Mouse (Mus musculus): ENCODE results near the gene Fbxo5.

Gene Fbxo5

DNA sequence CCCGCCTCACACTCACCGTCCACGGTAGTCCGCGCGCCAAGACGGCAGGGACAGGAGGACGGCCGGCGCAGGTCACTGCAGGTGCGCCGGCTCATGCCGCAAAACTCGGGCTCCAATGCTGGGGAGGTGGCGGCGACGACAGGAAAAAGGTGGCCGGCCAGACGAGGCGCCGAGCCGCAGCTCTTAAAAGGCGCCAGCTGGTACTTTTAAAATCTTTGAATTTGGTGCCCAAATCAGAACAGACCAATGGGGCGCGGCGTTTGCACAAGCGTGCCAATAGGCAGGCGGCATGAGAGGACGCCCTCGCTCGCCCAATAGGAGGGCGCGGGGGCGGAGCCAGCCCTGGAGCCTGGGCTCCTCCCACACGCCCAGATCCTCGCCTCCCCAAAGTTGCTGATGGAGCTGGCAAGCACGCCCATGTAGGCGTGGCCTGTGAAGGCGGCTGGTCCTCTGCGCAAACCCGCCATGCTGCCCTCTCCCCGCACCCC is at the start of gene Fbxo5:
Gene Fbxo5 (minus strand): TSS at position 358 of the 488 bp plus-strand sequence.
- in situ Hi-C loops (cut with MboI; ENCODE audit: low sequenced_read_pairs): no loop called here

DNA sequence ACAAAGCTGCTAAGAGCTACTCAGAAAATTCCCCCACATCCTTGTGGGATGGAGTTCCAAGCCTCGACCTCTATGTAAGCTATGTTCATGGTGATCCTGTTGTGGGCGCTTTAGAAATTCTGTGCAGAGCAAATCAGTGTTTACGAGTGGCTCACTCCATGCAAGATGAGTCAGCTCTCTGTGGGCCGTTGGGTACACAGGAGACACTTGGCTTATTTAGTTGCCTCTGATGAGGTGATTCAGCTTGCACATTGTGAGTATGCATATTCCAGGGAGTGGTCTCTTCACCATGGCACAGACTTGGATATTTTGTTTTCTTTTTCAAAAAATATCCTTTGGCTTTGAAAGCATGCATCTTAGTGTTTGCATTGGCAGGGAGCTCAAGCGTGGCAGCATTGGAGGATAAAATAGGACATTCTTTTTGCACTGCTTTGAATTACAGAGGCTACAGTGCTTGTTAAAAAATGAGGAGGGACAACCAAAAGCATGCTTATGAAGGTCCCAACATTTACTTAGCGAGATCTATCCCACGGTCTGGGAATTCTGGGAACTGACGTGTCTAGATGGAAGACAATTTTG is 48.0 kb upstream of the Fbxo5 start:
- in situ Hi-C loops (cut with MboI; ENCODE audit: low sequenced_read_pairs): no loop called here

DNA sequence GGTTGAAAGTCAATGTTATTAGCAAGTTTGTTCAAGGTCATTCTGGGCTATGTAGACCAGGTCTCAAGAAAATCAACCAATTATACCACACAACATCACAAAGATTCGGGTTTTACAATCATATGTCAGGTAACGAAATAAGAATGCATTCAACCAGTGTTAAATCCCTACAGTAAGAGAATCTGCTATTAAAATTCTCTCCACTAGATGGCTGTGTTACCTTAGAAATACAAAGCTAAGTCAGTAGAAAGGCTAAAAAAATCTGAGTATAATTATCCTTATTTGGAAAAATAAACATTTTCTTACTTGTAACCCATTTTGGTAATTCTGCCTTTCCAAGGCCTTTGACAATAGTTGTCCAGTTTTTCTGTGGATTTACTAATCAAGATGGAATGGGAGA is 41.5 kb upstream of the Fbxo5 start:
- in situ Hi-C loops (cut with MboI; ENCODE audit: low sequenced_read_pairs): no loop called here

DNA sequence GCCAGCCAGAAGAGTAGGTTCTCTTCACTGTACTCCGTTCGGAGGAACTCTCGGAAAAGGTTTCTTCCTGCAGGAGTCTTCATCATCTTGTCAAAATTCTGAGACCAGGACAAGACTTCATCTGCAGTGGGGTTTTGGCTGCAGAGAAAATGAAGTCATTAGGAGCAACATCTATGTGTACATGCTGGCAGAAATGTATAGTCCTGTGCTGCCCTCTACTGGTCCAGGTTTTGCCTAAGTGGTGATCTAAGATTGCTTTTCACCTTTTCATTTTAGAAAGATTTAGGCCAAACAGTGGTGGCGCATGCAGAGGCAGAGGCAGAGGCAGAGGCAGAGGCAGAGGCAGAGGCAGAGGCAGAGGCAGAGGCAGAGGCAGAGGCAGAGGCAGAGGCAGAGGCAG is 36.0 kb upstream of the Fbxo5 start:
- in situ Hi-C loops (cut with MboI; ENCODE audit: low sequenced_read_pairs): no loop called here

DNA sequence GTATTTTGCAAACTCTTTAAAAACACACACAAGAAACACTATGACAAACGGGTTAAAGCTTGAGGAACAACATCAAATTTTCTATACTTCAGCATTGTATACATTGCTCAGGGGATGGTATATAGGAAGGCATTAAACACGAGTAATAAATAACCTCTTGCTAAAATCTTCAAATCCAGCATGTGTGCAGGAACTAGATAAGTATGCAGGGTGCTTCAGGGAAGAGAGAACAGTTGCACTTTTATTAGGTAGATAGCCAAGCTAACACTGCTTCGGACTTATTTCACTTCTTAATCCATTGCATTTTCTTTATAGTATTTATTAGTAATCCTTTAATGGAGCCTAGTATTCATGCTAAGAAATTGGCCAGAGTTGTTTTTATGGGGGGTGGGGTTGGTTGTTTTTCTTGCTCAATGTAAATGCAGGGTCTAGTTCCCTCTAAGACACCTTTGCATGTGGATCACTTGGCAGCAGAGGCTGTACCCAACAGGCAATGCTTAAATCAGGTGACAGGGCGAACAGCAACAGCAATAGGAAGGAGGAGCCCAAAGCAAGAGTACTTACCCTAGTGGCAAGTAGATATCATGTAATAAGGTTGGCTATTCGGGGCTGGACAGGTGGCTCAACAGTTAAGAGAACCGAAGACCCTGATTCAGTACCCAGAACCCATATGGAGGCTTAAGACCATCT is 21.1 kb upstream of the Fbxo5 start:
- in situ Hi-C loops (cut with MboI; ENCODE audit: low sequenced_read_pairs): no loop called here

DNA sequence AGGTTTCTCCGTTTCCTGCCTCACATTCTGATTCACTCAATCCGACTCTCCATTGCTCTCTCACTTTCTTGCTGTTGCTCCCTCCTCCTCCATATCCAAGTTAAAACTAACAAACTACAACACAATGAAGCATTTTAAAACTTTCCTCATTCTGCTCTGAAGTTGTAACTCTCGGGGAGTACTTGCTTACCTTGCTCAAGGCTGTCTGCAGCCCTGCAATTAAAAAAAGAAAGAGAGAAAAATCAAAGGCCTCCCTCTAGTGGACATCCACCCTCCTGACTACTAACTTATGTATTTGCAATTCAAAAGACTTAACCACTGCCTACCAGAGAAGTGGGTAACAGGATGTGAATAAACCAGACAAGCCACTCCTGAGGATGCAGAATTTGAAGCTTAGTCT is 19.4 kb upstream of the Fbxo5 start:
- in situ Hi-C loops (cut with MboI; ENCODE audit: low sequenced_read_pairs): no loop called here

DNA sequence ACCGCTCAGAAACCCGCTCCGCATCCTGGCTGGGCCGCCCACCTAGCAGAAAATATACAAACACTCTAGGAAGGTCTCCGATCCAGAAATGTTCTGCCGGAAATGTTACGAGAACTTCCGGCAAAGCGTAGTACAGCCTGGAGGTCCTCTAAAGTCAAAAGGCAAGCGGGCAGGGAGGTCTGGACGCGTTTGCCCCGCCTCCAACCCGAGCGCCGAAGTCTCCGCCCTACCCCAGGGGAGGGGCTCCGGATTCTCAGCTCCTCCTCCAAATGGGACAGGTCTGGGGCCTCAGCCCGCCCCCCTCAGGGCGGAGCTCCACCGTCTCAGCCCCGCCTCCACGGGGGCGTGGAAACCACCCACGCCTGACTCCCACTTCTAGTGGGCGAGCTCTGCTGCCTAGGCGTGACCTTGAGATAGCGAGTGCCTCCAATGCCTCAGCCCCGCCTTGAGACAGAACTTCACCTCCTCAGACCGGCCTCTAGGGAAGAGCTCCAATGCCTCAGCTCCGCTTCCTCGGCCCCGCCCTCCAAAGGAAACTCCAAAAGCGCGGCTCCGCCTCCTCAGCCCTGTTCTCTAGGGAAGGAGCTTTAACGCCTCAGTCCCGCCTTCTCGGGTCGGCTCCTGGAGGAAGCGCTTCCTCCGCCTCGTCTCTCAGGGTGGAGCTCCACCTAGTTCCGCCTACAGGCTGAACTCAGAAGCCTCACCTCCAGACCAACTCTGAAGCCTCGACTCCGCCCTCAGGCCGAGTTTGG is 18.5 kb upstream of the Fbxo5 start, which contains the start of gene Mtrf1l:
Gene Mtrf1l (minus strand): TSS at position 171 of the 752 bp plus-strand sequence.
- in situ Hi-C loops (cut with MboI; ENCODE audit: low sequenced_read_pairs): no loop called here

DNA sequence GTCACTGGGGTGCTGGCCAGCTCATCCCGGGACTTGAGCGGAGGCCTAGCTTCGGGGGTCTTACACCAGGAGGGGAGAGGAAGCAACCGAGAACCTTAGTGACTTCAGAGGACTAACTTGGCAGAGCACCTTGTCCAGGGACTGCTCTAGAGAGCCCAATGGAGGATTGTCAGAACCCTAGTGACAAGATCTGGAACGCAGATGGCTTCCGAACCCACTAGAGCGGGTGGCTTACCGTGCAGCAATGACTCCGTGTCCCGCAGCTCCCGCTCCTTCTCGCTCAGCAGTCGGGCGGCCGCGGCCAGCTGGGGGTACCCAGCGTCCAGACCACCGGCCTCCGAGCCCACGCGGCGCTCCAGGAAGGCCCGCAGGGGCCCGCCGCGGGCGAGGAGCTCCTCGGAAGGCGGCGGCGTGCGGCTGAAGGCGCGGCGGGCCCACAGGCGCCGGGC is 17.9 kb upstream of the Fbxo5 start:
- in situ Hi-C loops (cut with MboI; ENCODE audit: low sequenced_read_pairs): no loop called here

DNA sequence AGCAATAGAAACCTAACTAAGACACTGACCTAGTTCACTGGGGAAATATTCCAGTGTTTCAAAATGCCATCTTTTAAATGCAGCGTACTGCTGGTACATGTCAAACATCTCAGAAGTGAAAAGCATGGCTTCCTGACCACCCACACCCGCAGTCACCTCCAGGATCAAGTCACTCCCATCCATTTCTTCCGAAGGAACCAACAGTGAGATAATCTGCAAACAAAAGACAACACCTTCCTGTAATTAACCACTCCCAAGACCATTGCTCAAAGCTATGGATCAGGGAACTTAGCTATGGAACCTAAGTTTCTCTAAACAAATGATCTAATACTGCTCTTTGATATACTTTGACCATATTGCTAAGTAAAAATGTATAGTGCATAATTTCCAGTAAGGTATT is 13.4 kb upstream of the Fbxo5 start:
- in situ Hi-C loops (cut with MboI; ENCODE audit: low sequenced_read_pairs): no loop called here

DNA sequence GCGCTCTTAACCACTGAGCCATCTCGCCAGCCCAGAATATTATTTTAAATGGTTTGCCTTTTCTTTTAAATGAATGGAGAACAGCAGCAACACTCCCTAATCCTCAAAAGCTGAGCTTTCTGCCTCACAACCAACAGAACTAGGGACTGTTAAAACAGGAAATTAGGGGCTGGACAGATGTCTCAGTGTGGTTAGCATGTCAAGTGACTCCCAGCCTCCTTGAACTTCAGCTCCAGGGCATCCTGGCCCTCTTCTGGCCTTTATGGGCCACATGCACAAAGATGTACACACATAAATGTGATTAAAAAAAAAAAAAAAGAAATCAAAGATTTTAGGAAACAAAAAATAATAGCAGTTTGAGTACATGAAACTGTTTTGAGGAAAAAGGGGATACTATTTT is 10.6 kb upstream of the Fbxo5 start:
- in situ Hi-C loops (cut with MboI; ENCODE audit: low sequenced_read_pairs): no loop called here

DNA sequence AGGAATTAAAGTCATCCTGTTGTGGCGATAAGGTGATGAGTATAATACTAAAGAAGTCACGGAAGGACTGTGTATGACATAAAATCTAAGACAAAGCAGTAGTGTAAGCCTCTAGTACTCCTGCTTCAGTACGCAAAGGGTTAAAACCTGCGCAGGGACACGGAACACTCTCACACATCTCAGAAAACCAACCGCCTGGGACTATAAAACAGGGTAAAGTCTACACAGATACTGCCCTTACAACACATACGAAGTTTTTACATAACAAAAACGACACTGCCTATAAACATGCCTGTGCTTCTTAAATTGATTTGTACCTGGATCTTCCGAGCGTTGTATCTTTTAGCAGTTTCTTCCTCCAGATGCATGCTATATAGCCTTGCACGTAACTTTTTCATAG is 8.3 kb upstream of the Fbxo5 start:
- in situ Hi-C loops (cut with MboI; ENCODE audit: low sequenced_read_pairs): no loop called here

DNA sequence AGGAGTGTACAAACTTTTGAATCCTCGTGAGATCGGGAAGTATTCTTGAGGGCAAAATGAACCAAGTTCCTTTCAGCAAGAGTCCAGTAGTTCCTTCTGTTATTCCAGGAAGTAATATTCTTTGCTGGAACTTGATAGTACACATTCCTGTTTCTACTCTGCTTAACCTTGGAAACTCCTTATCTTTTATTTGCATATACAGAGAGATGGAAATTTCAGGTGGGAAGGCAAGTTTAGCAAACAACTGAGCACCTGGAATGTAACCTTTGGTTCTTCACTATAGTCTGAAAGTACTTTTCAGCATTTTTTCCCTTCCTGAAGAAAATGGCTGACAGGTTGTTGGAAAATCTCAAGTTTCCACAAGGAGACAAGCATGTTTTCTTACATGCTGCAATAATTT is 2.3 kb upstream of the Fbxo5 start:
- in situ Hi-C loops (cut with MboI; ENCODE audit: low sequenced_read_pairs): no loop called here

DNA sequence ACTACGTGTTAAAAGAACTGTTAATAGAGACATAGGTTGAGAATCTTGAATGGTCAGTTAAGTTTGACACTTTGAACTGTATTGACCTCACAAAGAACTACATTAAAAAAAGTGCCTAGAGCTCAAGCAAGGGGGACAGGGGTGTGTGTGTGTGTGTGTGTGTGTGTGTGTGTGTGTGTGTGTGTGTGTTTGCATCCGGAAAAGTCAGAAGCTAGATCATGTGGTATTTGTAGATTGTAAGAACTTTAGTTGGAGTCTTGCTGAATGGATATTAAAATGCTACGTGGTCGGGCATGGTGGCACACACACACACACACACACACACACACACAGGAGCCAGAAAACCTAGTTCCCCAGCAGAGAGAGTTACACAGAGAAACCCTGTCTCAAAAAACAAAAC is 1.6 kb upstream of the Fbxo5 start:
- in situ Hi-C loops (cut with MboI; ENCODE audit: low sequenced_read_pairs): no loop called here

DNA sequence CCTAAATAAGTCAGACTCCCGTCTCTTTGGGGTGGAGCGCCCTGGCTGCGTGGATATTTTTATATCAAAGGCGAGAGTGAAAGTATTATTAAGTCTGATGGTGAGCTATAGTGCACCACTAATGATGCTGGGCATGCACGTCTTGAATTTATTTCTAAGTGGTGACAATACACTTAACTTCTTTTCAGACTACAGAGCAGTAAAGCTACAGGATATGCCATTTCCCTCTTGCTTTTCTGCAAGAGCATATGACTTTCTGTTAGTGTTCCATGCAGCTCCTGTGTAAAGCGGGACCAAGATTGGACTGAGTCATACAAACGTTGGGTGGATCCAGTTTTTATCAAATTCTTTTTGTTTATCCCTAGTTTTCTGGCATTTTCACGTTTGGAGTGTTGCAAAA is 1.0 kb upstream of the Fbxo5 start:
- in situ Hi-C loops (cut with MboI; ENCODE audit: low sequenced_read_pairs): no loop called here

DNA sequence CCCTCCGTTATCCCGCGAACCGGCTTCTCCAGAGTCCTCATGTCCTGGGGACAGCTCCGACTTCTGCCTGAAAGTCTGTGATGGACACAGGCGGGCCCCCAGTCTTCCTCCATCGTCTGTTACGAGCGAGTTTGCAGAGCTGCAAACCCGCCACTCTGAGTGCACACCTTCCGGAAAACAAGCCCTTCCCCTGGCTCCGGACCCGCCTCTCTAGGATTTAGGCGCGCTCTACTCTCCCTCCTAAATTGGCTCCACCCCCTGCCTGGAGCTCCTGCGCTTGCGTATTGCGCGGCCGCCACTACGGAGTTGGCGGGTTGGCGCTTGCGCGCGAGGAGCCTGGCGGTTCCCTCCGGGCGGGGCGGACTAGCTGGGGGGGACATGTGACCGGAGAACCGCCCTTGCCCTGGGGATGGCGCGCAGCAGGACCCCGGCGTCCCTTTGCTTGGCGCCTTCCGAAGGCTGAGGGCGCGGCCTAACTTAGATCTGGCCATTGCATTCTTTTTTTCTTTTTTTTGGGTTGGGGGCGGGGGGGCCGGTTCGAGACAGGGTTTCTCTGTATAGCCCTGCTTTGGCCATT is 419 bp upstream of the Fbxo5 start:
- in situ Hi-C loops (cut with MboI; ENCODE audit: low sequenced_read_pairs): no loop called here

DNA sequence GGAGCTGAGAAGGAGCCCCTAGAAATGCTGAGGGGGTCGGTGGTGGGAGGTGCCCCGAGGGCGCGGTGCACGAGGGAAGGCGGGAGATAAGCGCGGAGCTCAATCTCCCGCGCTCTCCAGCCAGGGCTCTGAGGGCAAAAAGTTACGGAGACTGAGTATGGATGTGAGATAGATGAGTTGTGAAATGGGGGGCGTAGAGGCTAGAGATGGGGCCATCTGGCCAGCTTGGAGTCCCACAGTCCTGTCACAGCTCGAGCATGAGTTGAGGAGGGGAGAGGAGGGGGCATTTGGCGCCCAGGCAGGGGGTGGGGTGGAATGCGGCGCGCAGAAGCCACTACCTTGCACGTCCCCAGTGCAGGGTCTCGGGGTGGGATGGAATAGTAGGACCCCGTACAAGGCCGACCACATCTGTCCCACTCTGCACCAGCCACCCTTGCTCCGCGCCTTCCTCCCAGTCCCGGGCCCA is 676 bp downstream of the Fbxo5 start:
- in situ Hi-C loops (cut with MboI; ENCODE audit: low sequenced_read_pairs): no loop called here

DNA sequence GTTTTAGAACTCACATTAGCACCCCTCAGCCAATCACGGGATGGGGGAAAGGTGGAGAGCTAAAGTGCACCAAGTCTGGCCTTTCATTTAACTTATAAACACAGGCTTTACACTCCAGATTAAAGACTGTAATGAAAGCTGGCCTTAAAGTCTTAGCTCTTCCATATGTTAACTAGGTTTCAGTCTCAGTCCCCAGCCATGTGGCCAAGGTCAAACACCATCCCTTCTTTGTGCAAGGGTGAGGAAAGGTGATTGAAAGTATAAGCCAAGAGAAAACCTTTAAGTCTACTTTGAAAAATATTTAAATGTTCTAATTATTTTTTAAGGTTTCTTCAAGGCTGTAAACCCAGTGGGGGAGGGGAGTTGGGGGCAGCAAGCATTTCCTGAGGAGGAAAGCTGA is 1.7 kb downstream of the Fbxo5 start:
- in situ Hi-C loops (cut with MboI; ENCODE audit: low sequenced_read_pairs): no loop called here

DNA sequence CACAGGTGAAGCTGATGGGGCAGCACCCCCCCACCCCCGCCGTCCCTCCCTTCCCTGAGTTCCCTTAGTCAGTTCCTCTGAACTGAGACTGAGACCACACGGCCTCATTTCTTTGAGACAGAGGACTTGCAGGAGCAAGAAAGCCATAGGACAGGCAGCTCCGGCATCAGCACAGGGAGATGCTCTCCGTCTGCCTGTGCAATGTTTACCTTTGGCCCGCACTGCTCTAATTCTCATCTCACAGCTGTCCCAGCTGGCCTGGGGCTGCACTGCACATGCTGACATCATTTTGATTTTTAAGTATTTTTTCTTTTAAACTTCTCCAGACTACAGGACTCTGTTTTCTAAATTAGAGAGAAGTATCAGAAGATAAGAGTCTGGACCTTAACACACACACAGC is 2.5 kb downstream of the Fbxo5 start:
- in situ Hi-C loops (cut with MboI; ENCODE audit: low sequenced_read_pairs): no loop called here

DNA sequence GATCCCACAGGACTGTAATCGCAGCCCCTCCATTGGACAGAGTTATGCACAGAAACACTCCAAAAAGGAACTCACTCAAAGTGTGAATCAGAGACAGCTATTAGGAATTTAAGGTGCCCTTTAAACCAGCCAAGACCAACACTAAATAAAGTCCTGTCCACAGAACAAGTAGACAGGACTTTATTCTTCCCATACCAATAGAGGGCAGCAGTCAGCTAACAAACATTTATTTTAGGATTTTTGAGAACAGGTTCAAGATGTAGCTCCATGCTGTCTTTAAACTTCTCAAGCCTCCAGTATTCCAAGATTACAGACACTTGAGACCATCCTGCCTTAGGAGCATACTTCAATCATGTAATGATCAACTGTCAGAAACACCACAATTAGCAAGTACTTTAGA is 4.9 kb downstream of the Fbxo5 start:
- in situ Hi-C loops (cut with MboI; ENCODE audit: low sequenced_read_pairs): no loop called here

DNA sequence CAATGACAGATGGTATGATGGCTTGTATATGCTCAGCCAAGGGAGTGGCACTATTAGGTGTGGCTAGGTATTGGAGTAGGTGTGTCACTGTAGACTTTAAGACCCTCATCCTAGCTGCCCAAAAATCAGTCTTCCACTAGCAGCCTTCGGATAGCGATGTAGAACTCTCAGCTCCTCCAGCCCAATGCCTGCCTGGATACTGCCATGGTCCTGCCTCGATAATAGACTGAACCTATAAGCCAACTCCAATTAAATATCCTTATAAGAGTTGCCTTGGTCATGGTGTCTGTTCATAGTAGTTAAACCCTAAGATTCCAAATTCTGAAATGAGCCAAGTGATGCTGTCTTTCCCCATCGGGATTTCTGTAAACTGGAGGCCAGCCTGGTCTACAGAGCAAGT is 7.3 kb downstream of the Fbxo5 start:
- in situ Hi-C loops (cut with MboI; ENCODE audit: low sequenced_read_pairs): no loop called here

DNA sequence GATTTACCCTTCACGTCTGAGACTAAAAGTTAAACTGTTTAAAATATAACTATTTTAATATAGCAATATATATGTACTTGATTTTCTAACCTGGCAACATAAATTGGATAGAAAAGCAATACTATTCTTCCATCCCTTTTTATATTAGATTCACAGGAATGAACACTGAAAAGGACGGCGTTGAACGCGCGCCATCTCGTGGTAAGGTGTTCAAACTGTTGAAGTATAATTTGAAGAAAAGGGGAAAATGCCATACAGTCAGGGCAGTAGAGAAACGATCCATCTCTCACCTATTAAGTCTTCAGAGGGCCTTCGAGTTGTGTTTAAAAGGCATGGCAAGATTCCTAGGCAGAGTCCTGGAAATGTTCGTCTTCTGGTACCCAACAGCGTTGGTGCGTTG is 14.7 kb downstream of the Fbxo5 start:
- in situ Hi-C loops (cut with MboI; ENCODE audit: low sequenced_read_pairs): no loop called here
